Mouse (Mus musculus): ENCODE results near the gene Mest.

The Mest gene

GRCm38 (mm10) chr6:30723331-30723730, at the start of gene Mest:
TSS of gene Mest (plus strand) at chr6:30723547.
- no peak for DNase-seq (ENCODE audit: low spot score)

DNA sequence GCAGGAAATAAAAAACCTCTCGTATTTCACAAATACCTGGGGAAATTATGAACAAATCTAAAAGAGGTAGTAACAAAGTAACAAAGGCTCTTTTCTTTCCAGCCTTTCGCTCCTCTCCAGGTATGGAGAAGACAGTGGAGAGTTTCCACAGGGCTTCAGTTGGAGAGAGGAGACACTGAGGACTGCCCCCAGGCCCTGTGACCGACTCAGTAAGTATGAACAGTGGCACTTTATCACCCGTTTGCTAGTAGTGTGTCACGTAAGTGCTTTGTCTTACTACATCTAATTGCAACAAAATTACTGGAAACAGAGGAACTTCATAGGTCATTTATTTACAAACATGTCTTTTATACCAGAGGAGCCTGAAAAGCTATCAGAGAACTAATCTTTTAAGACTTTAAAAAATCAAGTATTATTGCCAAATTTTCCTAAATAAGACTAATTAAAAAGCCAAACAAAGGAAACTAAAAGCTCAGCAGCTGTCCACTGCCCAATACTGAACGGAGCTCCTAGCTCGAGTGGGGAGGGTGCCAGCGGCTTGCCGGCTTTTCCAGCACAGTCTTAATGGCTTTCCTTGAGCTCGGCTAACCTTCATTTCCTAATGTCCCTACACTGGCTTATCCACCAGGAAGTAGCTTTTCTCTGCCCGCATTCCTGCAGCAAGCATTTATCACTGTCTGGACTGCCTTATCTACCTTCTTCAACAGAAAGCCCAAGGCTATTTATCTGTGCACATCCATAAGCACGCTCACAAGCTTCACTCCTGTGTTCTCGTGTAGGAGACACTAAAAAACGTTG, 49.4 kb upstream of the Mest start:
- DNase-seq (ENCODE audit: low spot score) = no peak

DNA sequence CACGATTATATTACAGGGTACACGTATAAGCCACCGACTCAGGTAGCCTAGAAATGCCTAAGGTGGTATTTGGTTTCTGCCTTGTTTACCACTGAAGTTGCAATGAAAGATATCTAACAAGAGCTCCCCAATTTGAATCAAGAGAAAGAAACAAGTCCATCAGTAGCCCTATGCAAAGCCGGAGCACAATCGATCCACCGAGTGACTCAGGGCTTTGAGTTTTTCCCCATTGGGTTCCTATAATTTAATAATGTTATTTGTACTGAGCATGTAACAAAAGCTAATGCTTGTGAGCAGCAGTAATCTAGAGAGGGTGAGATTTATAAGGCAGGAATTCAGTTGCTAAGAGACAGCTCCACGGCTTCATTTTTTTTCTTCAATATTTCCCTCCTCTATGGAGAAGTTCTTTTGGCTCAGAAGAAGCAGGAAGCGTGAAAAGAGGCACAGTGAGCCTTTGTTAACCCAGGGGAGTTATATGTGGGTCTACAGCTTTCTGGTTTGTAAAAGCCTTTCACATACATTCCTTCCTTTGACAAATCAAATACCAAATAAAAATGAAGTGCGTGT, 48.5 kb upstream of the Mest start:
- DNase-seq (ENCODE audit: low spot score) = no peak

- DNase-seq (ENCODE audit: low spot score) = no peak
Measured at GRCm38 (mm10) chr6:30675281-30675771, 48.0 kb upstream of the Mest start.

- no peak for DNase-seq (ENCODE audit: low spot score)
Measured at GRCm38 (mm10) chr6:30676506-30676905, 46.8 kb upstream of the Mest start.

- DNase-seq (ENCODE audit: low spot score) = no peak
Measured at GRCm38 (mm10) chr6:30677591-30677990, 45.8 kb upstream of the Mest start.

DNA sequence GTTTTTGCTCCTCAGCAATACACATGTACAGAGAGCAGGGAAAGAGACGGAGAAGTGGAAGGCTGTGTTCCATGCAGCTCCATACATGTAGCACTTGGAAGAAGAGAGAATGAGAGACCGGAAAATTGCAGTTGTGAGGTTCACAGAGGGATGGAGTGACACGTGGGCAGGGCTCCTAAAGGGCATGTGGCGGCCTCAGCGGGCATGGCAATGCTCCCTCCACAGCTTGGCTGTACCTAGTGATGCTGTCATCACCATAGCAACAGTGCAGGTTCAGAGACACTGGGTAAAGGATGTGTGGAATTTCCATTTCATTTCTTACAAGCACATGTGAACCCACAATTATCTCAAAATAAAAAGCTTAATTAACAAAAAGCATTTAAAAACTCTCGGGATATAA, 44.9 kb upstream of the Mest start:
- DNase-seq (ENCODE audit: low spot score) = no peak

GRCm38 (mm10) chr6:30679567-30679966, 43.8 kb upstream of the Mest start:
- no peak for DNase-seq (ENCODE audit: low spot score)

DNA sequence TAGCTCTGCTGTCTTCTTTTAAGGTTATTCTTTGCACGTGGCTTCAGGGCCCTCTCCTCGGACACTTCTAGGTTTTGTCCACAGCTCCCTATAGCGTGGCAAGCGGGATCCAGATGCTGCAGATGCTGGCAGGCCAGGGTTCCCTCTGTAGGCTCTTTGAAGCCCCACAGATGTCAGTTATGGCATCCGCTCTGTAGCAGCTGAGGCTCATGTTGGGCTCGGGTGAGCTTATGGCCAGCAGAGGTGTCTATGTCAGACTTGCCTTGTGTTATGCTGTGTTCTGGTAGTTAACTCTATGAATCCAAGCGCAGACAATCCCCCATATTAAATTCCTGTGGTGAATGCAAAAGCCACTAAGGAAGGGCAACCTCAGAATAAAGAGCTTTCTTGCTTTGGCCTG, 42.9 kb upstream of the Mest start:
- DNase-seq (ENCODE audit: low spot score) = no peak

DNA sequence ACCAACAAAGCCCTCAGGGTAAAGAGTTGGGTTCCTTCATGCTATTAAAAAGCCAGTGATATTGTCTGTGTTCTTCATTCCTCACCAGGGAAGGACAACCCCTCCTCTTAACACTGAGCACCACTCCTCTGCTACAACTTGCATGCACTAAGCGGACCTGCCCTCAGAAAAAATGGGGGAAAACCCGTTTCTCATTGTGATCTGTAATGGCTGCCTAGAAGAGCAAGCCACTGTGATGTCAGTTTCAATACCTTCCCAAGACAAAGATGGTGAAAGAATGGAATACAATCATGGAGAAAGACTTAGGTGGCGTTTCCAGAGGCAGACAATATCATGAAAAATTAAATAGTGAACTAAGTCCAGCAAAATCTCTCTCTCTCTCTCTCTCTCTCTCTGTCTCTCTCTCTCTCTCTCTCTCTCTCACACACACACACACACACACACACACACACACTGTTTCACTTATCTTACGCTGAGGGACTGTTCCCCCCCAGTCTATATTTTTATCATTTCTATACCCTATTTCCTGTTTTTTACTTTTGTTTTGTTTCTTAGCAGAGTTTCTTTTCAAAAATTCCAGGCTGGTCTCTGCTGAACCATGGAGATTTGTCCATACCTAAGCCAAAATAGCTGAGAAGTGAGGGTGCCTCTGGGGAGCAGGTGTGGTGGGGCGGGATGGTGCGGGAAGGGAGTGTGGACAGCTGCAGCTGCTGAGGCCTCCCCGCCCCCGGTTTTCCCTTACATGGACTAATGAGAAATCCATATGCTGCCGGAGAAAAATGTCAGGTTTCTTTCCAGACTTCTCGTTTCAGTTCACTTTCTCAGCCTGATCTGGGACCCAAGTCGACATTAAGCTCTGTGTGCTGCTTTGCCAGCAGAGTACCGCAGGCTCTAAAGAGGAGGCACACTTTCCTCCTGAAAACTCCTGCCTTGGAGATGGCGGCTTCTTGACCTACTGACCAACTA, 41.1 kb upstream of the Mest start:
- no peak for DNase-seq (ENCODE audit: low spot score)

- DNase-seq (ENCODE audit: low spot score) = no peak
Measured at GRCm38 (mm10) chr6:30684570-30684969, 38.8 kb upstream of the Mest start.

GRCm38 (mm10) chr6:30687198-30687597, 36.1 kb upstream of the Mest start:
- DNase-seq (ENCODE audit: low spot score) = no peak

DNA sequence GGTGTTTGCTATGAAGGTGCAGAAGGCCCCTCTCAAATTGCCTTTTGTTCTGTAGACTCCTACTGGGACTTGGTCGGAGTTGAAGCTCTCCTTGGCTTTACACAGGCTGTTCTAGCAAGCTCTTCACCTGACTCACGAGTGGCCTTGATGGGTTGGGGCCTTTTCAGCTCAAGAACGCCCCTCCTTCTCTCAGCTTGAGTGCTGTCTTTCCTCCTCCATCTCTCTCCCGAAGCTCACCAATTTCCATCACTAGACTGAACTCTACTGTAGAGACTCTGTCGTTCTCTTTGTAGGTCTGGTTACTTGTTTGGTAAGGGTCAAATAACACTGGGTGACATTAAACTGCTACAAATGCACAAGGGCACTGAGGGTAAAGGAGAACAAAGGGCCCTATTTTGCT, 30.5 kb upstream of the Mest start:
- no peak for DNase-seq (ENCODE audit: low spot score)

- peak; percentile 96 for DNase-seq (ENCODE audit: low spot score)
Measured at GRCm38 (mm10) chr6:30693350-30693991, 29.9 kb upstream of the Mest start, which contains the start of gene Cep41. TSS of gene Cep41 (minus strand) at chr6:30693749.

GRCm38 (mm10) chr6:30694209-30694608, 29.1 kb upstream of the Mest start:
- DNase-seq (ENCODE audit: low spot score) = peak; percentile 60

DNA sequence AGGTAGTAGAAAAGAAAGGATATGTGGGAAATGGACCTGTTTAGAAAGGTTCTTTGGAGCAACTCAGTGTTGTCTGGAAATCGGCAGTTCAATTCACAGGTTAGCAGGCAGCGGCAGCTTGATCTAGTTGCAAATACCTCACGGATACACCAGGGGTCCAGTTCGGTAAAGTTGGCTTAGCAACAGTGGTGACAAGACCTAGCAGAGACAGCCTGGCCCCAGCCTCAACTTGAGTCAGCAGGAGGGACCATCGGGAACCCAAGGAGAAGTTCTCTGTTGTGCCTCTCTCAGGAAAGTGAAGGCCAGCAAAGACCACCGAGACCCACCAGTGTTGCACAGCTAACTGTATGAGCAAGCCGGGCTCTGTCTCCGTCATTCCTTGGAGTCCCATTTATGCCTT, 28.2 kb upstream of the Mest start:
- DNase-seq (ENCODE audit: low spot score) = no peak

- DNase-seq (ENCODE audit: low spot score) = no peak
Measured at GRCm38 (mm10) chr6:30697464-30697863, 25.9 kb upstream of the Mest start.

- no peak for DNase-seq (ENCODE audit: low spot score)
Measured at GRCm38 (mm10) chr6:30698036-30698435, 25.3 kb upstream of the Mest start.

DNA sequence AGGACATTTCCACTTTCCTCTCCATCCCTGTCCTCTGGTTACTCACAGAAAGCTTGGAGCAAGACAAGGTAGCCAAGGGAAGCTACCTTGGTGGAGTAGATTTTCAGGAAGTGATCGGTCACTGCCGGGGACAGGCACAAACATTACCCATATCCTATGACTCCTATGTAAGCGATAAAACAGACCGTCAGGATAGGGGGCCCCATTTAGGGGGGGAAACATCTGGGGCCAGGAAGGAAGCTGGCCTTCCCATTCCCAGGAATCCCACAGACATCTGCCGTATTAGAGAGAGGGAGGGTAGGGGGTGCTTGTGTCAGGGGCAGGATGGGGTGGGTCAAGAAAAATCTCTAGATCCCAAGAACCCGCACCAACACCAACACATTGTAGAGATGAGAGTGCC, 23.2 kb upstream of the Mest start:
- DNase-seq (ENCODE audit: low spot score) = no peak

GRCm38 (mm10) chr6:30702881-30703280, 20.5 kb upstream of the Mest start:
- no peak for DNase-seq (ENCODE audit: low spot score)

DNA sequence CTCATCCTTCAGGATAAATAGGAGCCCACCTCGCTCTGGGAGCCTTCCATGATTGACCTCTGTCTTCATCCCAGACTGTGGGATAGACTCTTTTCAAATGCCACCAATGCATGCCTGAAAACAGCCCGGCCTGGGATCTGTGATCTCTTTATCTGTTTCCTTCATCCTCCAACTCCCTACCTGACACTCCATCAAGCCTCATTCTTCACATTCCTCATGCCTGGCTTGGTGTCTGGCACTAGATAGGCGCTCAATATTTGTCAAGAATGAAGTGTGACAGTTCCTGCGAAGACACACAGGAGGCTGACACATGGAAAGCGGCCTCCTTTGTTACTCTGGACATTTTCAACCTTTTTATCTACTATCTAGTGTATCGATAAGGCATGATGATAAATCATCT, 19.9 kb upstream of the Mest start:
- DNase-seq (ENCODE audit: low spot score) = no peak

Data from layer of hippocampus, adult 11-12 months (tissue).